Mouse (Mus musculus) brain, embryonic 14.5 days (tissue): ENCODE measurements around the gene Klk1b4.

Experiments used
- CTCF ChIP-seq: fragments of 200-500 bp; IDR thresholded peaks from 2 replicates; pipeline ENCODE4 v1.5.1; 2012; ENCODE audit warnings: inconsistent platforms, mild to moderate bottlenecking, moderate library complexity, borderline replicate concordance; ENCODE audit not compliant: insufficient read depth, insufficient read length; ENCODE audit errors: extremely low read depth
- POLR2A ChIP-seq: fragments of 200-500 bp; IDR thresholded peaks from 2 replicates; pipeline ENCODE4 v1.6.1; 2012; ENCODE audit warnings: mild to moderate bottlenecking, inconsistent platforms, borderline replicate concordance; ENCODE audit not compliant: poor library complexity, insufficient read depth, insufficient read length, severe bottlenecking; ENCODE audit errors: extremely low read depth

DNA sequence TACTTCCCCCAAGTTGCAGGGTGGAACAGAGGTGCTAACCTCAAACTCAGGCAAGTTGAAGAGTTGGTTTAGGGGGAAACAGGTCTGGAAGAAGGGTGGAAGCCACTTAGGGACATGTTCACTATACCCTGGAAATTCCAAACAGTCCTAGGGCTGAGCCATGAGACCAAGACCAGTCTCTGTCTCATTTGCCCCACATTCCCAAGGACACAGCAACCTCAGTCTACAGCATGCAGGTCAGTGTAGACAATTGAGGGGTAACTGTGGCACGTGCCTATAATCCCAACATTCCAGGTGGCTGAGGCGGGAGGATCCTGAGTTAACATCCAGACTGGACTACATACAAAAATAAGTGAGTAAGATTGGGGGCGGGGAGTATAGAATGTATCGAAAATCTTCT, 42.0 kb downstream of the Klk1b4 start:
- TF ChIP-seq POLR2A: no peak
- no peak for TF ChIP-seq CTCF
